Mouse (Mus musculus) MEL (cell line): ENCODE results near the gene Notch2.

ENCODE experiments used
- BHLHE40 ChIP-seq: IDR thresholded peaks from 2 replicates; pipeline ENCODE4 v1.6.1; 2012; ENCODE audit warnings: low read depth, mild to moderate bottlenecking, inconsistent platforms, low read length, improper control_type of control experiment, borderline replicate concordance
- CHD1 ChIP-seq: IDR thresholded peaks from 2 replicates; pipeline ENCODE4 v1.6.1; 2012; ENCODE audit warnings: low read depth, mild to moderate bottlenecking, inconsistent platforms, low read length, improper control_type of control experiment
- CTCF ChIP-seq, 3 experiments: IDR thresholded peaks in 2 of 3; conservative IDR thresholded peaks in 1 of 3; 2 replicates each; pipeline ENCODE4 v1.5.1; 2011 to 2012; ENCODE audit warnings: low read length in 3 of 3, low read depth in 2 of 3, mild to moderate bottlenecking in 2 of 3, improper control_type of control experiment in 1 of 3, inconsistent platforms in 1 of 3, mixed read lengths in 1 of 3, moderate library complexity in 1 of 3; ENCODE audit not compliant: control insufficient read depth in 1 of 3, insufficient read depth in 1 of 3, poor library complexity in 1 of 3, severe bottlenecking in 1 of 3
- EP300 ChIP-seq, 2 experiments: IDR thresholded peaks; 2 replicates each; pipeline ENCODE4 v1.6.1; 2011; ENCODE audit warnings: improper control_type of control experiment in 2 of 2, low read length in 2 of 2, low read depth in 1 of 2, mild to moderate bottlenecking in 1 of 2
- HCFC1 ChIP-seq: IDR thresholded peaks from 2 replicates; pipeline ENCODE4 v1.6.1; 2012; ENCODE audit warnings: low read depth, mild to moderate bottlenecking, inconsistent platforms, low read length, improper control_type of control experiment, moderate library complexity
- JUND ChIP-seq: IDR thresholded peaks from 2 replicates; pipeline ENCODE4 v1.6.1; 2011; ENCODE audit warnings: low read depth, mild to moderate bottlenecking, improper control_type of control experiment, low read length
- MAFK ChIP-seq: IDR thresholded peaks from 2 replicates; pipeline ENCODE4 v1.6.1; 2011; ENCODE audit warnings: low read depth, mild to moderate bottlenecking, low read length, improper control_type of control experiment, borderline replicate concordance
- POLR2A ChIP-seq, 2 experiments: IDR thresholded peaks; 2 replicates each; pipeline ENCODE4 v1.6.1; 2011 to 2012; ENCODE audit warnings: low read length in 2 of 2, mild to moderate bottlenecking in 2 of 2, control low read depth in 1 of 2, improper control_type of control experiment in 1 of 2, low read depth in 1 of 2, moderate library complexity in 1 of 2; ENCODE audit not compliant: control insufficient read depth in 1 of 2, insufficient read depth in 1 of 2, poor library complexity in 1 of 2
- RAD21 ChIP-seq: IDR thresholded peaks from 2 replicates; pipeline ENCODE4 v1.6.1; 2011; ENCODE audit warnings: mild to moderate bottlenecking, low read depth, low read length, improper control_type of control experiment
- SIN3A ChIP-seq: IDR thresholded peaks from 2 replicates; pipeline ENCODE4 v1.6.1; 2012; ENCODE audit warnings: low read length, improper control_type of control experiment, inconsistent platforms
- TBP ChIP-seq: IDR thresholded peaks from 2 replicates; pipeline ENCODE4 v1.8.0; 2011; ENCODE audit warnings: low read depth, low read length, improper control_type of control experiment
- TCF12 ChIP-seq: IDR thresholded peaks from 2 replicates; pipeline ENCODE4 v1.6.1; 2014; ENCODE audit warnings: low read depth, mild to moderate bottlenecking, inconsistent platforms, low read length, improper control_type of control experiment, moderate library complexity
- UBTF ChIP-seq: IDR thresholded peaks from 2 replicates; pipeline ENCODE4 v1.6.1; 2012; ENCODE audit warnings: low read depth, mild to moderate bottlenecking, inconsistent platforms, low read length, improper control_type of control experiment, moderate library complexity, borderline replicate concordance; ENCODE audit not compliant: insufficient read depth
- ZC3H11A ChIP-seq: IDR thresholded peaks from 2 replicates; pipeline ENCODE4 v1.6.1; 2012; ENCODE audit warnings: low read depth, mild to moderate bottlenecking, inconsistent platforms, low read length, improper control_type of control experiment

GRCm38 (mm10) chr3:98060981-98061660 is 47.8 kb downstream of the Notch2 start:
- TF ChIP-seq HCFC1, result no peak
- no peak for TF ChIP-seq CTCF (IDR thresholded peaks at IDR 0.05 in 2 of 3, conservative IDR thresholded peaks at IDR 0.05 in 1 of 3; ENCODE audit: control insufficient read depth in 1 of 3, insufficient read depth in 1 of 3, low read depth in 2 of 3, low read length in 3 of 3, poor library complexity in 1 of 3, severe bottlenecking in 1 of 3)
- TF ChIP-seq MAFK, result no peak
- TF ChIP-seq EP300 (IDR thresholded peaks at IDR 0.05; ENCODE audit: low read depth in 1 of 2, low read length in 2 of 2), result no peak
- TF ChIP-seq BHLHE40, result no peak
- TF ChIP-seq POLR2A (IDR thresholded peaks at IDR 0.05; ENCODE audit: control insufficient read depth in 1 of 2, insufficient read depth in 1 of 2, low read depth in 1 of 2, low read length in 2 of 2, poor library complexity in 1 of 2), result no peak
- TF ChIP-seq UBTF, result no peak
- TF ChIP-seq TBP, result no peak
- TF ChIP-seq CHD1, result no peak
- TF ChIP-seq ZC3H11A, result no peak
- TF ChIP-seq JUND, result no peak
- TF ChIP-seq SIN3A, result no peak
- TF ChIP-seq TCF12, result no peak
- TF ChIP-seq RAD21, result no peak
